In the genomic region with DNA sequence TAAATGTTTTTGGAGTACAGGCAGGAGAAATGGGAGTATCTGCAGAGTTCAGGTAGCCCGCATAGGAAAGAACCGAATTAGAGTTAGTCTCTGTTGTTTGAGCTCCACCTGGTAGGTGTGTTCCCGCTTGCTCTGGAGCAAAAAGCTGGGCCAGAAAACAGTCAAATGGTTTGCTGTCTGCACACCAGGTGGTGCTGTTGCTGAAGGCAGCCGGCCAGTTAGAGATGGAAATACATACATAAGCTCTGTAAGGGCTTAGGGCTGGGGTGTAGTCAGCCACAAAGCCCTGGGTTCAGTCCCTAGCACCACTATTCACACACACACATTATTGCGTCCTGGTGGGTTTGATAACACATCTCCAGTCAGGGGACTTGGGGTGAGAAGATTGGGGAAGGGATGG, we compare ENCODE assay signal across 10 mouse cellular contexts. TPM values are rescaled to one million over a fixed set of nuclear protein-coding genes. Genes with fewer than 3 reads are reported as not detected.
DNase-seq lines count a peak whose midpoint lies in the region; ATAC-seq and TF ChIP-seq lines count a peak whose summit lies in the region.
"Had no signal": no experiment of that assay in that cellular context is flagged by ENCODE, and none has a peak within 500 bp of the region (broad histone marks: within the 10 kb centered on the region; RNA-seq: fewer than 3 reads in every experiment).

No protein-coding gene starts in this region.

- peak; percentile 78 for TF ChIP-seq CTCF in layer of hippocampus, adult 2 months (conservative IDR thresholded peaks at IDR 0.05)

- H3K9me3 ChIP-seq in embryonic facial prominence, embryonic 11.5 days (replicated peaks; ENCODE audit: control insufficient read depth, low read length), result no peaks in the 10 kb centered on the region
- no peaks in the 10 kb centered on the region for H3K9me3 ChIP-seq in embryonic facial prominence, embryonic 10.5 days
- H3K9me3 ChIP-seq: heart, embryonic 13.5 days; megakaryocyte, embryonic 14.5 days had no signal

- H3K27ac ChIP-seq in embryonic facial prominence, embryonic 11.5 days (replicated peaks; ENCODE audit: low read depth, low read length), result no peak overlapping the region
- H3K27ac ChIP-seq in embryonic facial prominence, embryonic 10.5 days (replicated peaks), result no peak overlapping the region
- H3K27ac ChIP-seq in layer of hippocampus, adult 2 months, result no peak overlapping the region
- H3K27ac ChIP-seq: heart, embryonic 13.5 days had no signal

- WGBS in embryonic facial prominence, embryonic 11.5 days, result 78% methylated on average over 5 of the region's 5 CpGs
- WGBS in embryonic facial prominence, embryonic 10.5 days, result 78% methylated on average over 5 of the region's 5 CpGs

- H3K9ac ChIP-seq in embryonic facial prominence, embryonic 11.5 days (replicated peaks; ENCODE audit: low read length), result no peak overlapping the region
- H3K9ac ChIP-seq: heart, embryonic 13.5 days had no signal

- no peak overlapping the region for H3K4me2 ChIP-seq in embryonic facial prominence, embryonic 11.5 days (ENCODE audit: low read depth, low read length)
- H3K4me2 ChIP-seq: heart, embryonic 13.5 days had no signal

- H3K4me1 ChIP-seq in embryonic facial prominence, embryonic 11.5 days (ENCODE audit: control insufficient read depth, insufficient read depth, low read length), result no peaks in the 10 kb centered on the region
- no peaks in the 10 kb centered on the region for H3K4me1 ChIP-seq in embryonic facial prominence, embryonic 10.5 days

- no peak overlapping the region for H3K4me3 ChIP-seq in embryonic facial prominence, embryonic 11.5 days (ENCODE audit: low read depth, low read length)
- H3K4me3 ChIP-seq in embryonic facial prominence, embryonic 10.5 days, result no peak overlapping the region
- no peak overlapping the region for H3K4me3 ChIP-seq in layer of hippocampus, adult 2 months
- H3K4me3 ChIP-seq: heart, embryonic 13.5 days; megakaryocyte, embryonic 14.5 days had no signal

- H3K36me3 ChIP-seq in embryonic facial prominence, embryonic 11.5 days (replicated peaks; ENCODE audit: control insufficient read depth, insufficient read depth, low read depth, low read length), result peaks cover 15% of the 10 kb centered on the region
- H3K36me3 ChIP-seq in embryonic facial prominence, embryonic 10.5 days (replicated peaks), result peaks cover 99% of the 10 kb centered on the region

- no peaks in the 10 kb centered on the region for H3K27me3 ChIP-seq in embryonic facial prominence, embryonic 11.5 days (ENCODE audit: control insufficient read depth, insufficient read depth, low read length)
- H3K27me3 ChIP-seq in embryonic facial prominence, embryonic 10.5 days (replicated peaks; ENCODE audit: low read depth, poor library complexity, severe bottlenecking), result no peaks in the 10 kb centered on the region
- H3K27me3 ChIP-seq: heart, embryonic 13.5 days; megakaryocyte, embryonic 14.5 days had no signal

- peak; percentile 42 for DNase-seq in embryonic facial prominence, embryonic 11.5 days (ENCODE audit: low spot score)
- no peak for DNase-seq in embryonic facial prominence, embryonic 10.5 days (ENCODE audit: low spot score)
- peak; percentile 47 to 50 for DNase-seq in layer of hippocampus, adult 2 months (ENCODE audit: low spot score in 2 of 2)
- no peak for DNase-seq in layer of hippocampus, adult 9-10 months (ENCODE audit: low spot score)
- peak; percentile 65 for DNase-seq in NIH3T3 (ENCODE audit: low read depth)
- peak; percentile 75 for DNase-seq in cerebellum, postnatal 36 days
- DNase-seq in lung, postnatal 14 days, result peak; percentile 30
- no peak for DNase-seq in frontal cortex, postnatal 25 days (ENCODE audit: low spot score in 2 of 2)

- no peak for ATAC-seq in embryonic facial prominence, embryonic 11.5 days (replicated peaks; ENCODE audit: insufficient number of reproducible peaks, low FRiP score, low TSS enrichment, low read depth)

RNA-seq across cellular contexts. Expression of gene Gm28043, which starts 21.4 kb away (rescaled TPM):
- 1.8 and 2.1 TPM in 2 replicates for polyA plus RNA-seq in embryonic facial prominence, embryonic 11.5 days (2014; fragmentation: Nextera tagmentation; extraction: Ambion mirVana)
- 2.3 and 3.5 TPM in 2 replicates for polyA plus RNA-seq in embryonic facial prominence, embryonic 10.5 days (2016; fragmentation: Nextera tagmentation; extraction: Ambion mirVana)
- total RNA-seq in layer of hippocampus, adult 2 months (2021), result 1 to 10 TPM; 5.3 to 5.8 TPM

RNA-seq across cellular contexts. Expression of gene Rnf8, which starts 21.5 kb away (rescaled TPM):
- polyA plus RNA-seq in embryonic facial prominence, embryonic 11.5 days (2014; fragmentation: Nextera tagmentation; extraction: Ambion mirVana), result 118 and 129 TPM in 2 replicates
- polyA plus RNA-seq in embryonic facial prominence, embryonic 10.5 days (2016; fragmentation: Nextera tagmentation; extraction: Ambion mirVana), result 117 and 119 TPM in 2 replicates
- 10 to 100 TPM; 48.6 to 50.7 TPM for total RNA-seq in layer of hippocampus, adult 2 months (2021)

RNA-seq across cellular contexts. Expression of gene Cmtr1, which starts 24.3 kb away (rescaled TPM):
- polyA plus RNA-seq in embryonic facial prominence, embryonic 11.5 days (2014; fragmentation: Nextera tagmentation; extraction: Ambion mirVana), result 120 and 132 TPM in 2 replicates
- 135 and 140 TPM in 2 replicates for polyA plus RNA-seq in embryonic facial prominence, embryonic 10.5 days (2016; fragmentation: Nextera tagmentation; extraction: Ambion mirVana)
- total RNA-seq in layer of hippocampus, adult 2 months (2021), result 100 to 1,000 TPM; 111 to 115 TPM

Comparison
In these comparisons a context has a peak if more than half of its experiments do, and no peak if none do; other contexts are left out.
1. DNase-seq: peak in embryonic facial prominence, embryonic 11.5 days (single experiment), layer of hippocampus, adult 2 months (2 of 2), NIH3T3 (single experiment), cerebellum, postnatal 36 days (2 of 2) and lung, postnatal 14 days (single experiment); none in embryonic facial prominence, embryonic 10.5 days (single experiment), layer of hippocampus, adult 9-10 months (single experiment) and frontal cortex, postnatal 25 days (0 of 2).